Mouse (Mus musculus) MEL (cell line): ENCODE results near the gene Efcc1. TPM values are rescaled to one million over a fixed set of nuclear protein-coding genes. Genes with fewer than 3 reads are reported as not detected.

Experiments used
- DNase-seq: peaks from one replicate; pipeline ENCODE4 v3.0.0; 2011; ENCODE audit warnings: low read depth, low spot score
- H3K27ac ChIP-seq: 2 replicates; pipeline ENCODE4 v1.5.1; 2012; ENCODE audit warnings: low read depth, mild to moderate bottlenecking, control low read depth, low read length, moderate library complexity; ENCODE audit not compliant: control insufficient read depth
- H3K27me3 ChIP-seq, 2 experiments: fragments of 150-350 bp in 1 of 2; sonication (generic) in 1 of 2; 2 replicates each; pipeline ENCODE4 v1.6.1; 2012; ENCODE audit warnings: low read length in 2 of 2, mild to moderate bottlenecking in 2 of 2, improper control_type of control experiment in 1 of 2, moderate library complexity in 1 of 2; ENCODE audit not compliant: insufficient read depth in 2 of 2, control insufficient read depth in 1 of 2
- H3K36me3 ChIP-seq, 2 experiments: 2 replicates each; pipeline ENCODE4 v1.6.1; 2012 to 2014; ENCODE audit warnings: low read length in 2 of 2, improper control_type of control experiment in 1 of 2, inconsistent platforms in 1 of 2, mild to moderate bottlenecking in 1 of 2; ENCODE audit not compliant: insufficient read depth in 2 of 2, control insufficient read depth in 1 of 2
- H3K4me1 ChIP-seq, 2 experiments: fragments of 150-350 bp in 1 of 2; sonication (generic) in 1 of 2; 2 replicates each; pipeline ENCODE4 v1.6.1; 2012; ENCODE audit warnings: low read length in 2 of 2, improper control_type of control experiment in 1 of 2, mild to moderate bottlenecking in 1 of 2; ENCODE audit not compliant: insufficient read depth in 2 of 2, control insufficient read depth in 1 of 2
- H3K4me3 ChIP-seq, 2 experiments: fragments of 150-350 bp in 1 of 2; sonication (generic) in 1 of 2; 2 replicates each; pipeline ENCODE4 v1.5.1; 2012; ENCODE audit warnings: low read depth in 2 of 2, low read length in 2 of 2, mild to moderate bottlenecking in 2 of 2, moderate library complexity in 2 of 2, control low read depth in 1 of 2, improper control_type of control experiment in 1 of 2; ENCODE audit not compliant: control insufficient read depth in 1 of 2, insufficient read depth in 1 of 2
- H3K79me2 ChIP-seq: 2 replicates; pipeline ENCODE4 v1.6.1; 2012; ENCODE audit warnings: mild to moderate bottlenecking, low read length, moderate library complexity; ENCODE audit not compliant: control insufficient read depth, poor library complexity, insufficient read depth
- H3K9ac ChIP-seq: 2 replicates; pipeline ENCODE4 v1.6.1; 2012; ENCODE audit warnings: low read depth, mild to moderate bottlenecking, control low read depth, low read length, moderate library complexity; ENCODE audit not compliant: control insufficient read depth, poor library complexity, severe bottlenecking
- H3K9me3 ChIP-seq: fragments of 150-350 bp; sonication (generic); replicated peaks from 2 replicates; pipeline ENCODE4 v1.6.1; 2012; ENCODE audit warnings: mild to moderate bottlenecking, low read length, improper control_type of control experiment, moderate library complexity; ENCODE audit not compliant: insufficient read depth
- BHLHE40 ChIP-seq: IDR thresholded peaks from 2 replicates; pipeline ENCODE4 v1.6.1; 2012; ENCODE audit warnings: low read depth, mild to moderate bottlenecking, inconsistent platforms, low read length, improper control_type of control experiment, borderline replicate concordance
- CHD1 ChIP-seq: IDR thresholded peaks from 2 replicates; pipeline ENCODE4 v1.6.1; 2012; ENCODE audit warnings: low read depth, mild to moderate bottlenecking, inconsistent platforms, low read length, improper control_type of control experiment
- CTCF ChIP-seq, 3 experiments: IDR thresholded peaks in 2 of 3; conservative IDR thresholded peaks in 1 of 3; 2 replicates each; pipeline ENCODE4 v1.5.1; 2011 to 2012; ENCODE audit warnings: low read length in 3 of 3, low read depth in 2 of 3, mild to moderate bottlenecking in 2 of 3, improper control_type of control experiment in 1 of 3, inconsistent platforms in 1 of 3, mixed read lengths in 1 of 3, moderate library complexity in 1 of 3; ENCODE audit not compliant: control insufficient read depth in 1 of 3, insufficient read depth in 1 of 3, poor library complexity in 1 of 3, severe bottlenecking in 1 of 3
- ETS1 ChIP-seq: IDR thresholded peaks from 2 replicates; pipeline ENCODE4 v1.6.1; 2012; ENCODE audit warnings: low read depth, mild to moderate bottlenecking, inconsistent platforms, low read length, improper control_type of control experiment, moderate library complexity
- HCFC1 ChIP-seq: IDR thresholded peaks from 2 replicates; pipeline ENCODE4 v1.6.1; 2012; ENCODE audit warnings: low read depth, mild to moderate bottlenecking, inconsistent platforms, low read length, improper control_type of control experiment, moderate library complexity
- JUND ChIP-seq: IDR thresholded peaks from 2 replicates; pipeline ENCODE4 v1.6.1; 2011; ENCODE audit warnings: low read depth, mild to moderate bottlenecking, improper control_type of control experiment, low read length
- KAT2A ChIP-seq: conservative IDR thresholded peaks from 2 replicates; pipeline ENCODE4 v1.6.1; 2012; ENCODE audit warnings: low read depth, low read length, improper control_type of control experiment, inconsistent platforms
- NELFE ChIP-seq: IDR thresholded peaks from 2 replicates; pipeline ENCODE4 v1.6.1; 2011; ENCODE audit warnings: low read depth, low read length, improper control_type of control experiment
- POLR2A ChIP-seq, 2 experiments: IDR thresholded peaks; 2 replicates each; pipeline ENCODE4 v1.6.1; 2011 to 2012; ENCODE audit warnings: low read length in 2 of 2, mild to moderate bottlenecking in 2 of 2, control low read depth in 1 of 2, improper control_type of control experiment in 1 of 2, low read depth in 1 of 2, moderate library complexity in 1 of 2; ENCODE audit not compliant: control insufficient read depth in 1 of 2, insufficient read depth in 1 of 2, poor library complexity in 1 of 2
- POLR2AphosphoS2 ChIP-seq: IDR thresholded peaks from 2 replicates; pipeline ENCODE4 v1.6.1; 2011; ENCODE audit warnings: low read length, improper control_type of control experiment
- POLR2AphosphoS5 ChIP-seq: IDR thresholded peaks from 2 replicates; pipeline ENCODE4 v1.6.1; 2012; ENCODE audit warnings: low read depth, borderline replicate concordance, mild to moderate bottlenecking, inconsistent platforms, low read length, moderate library complexity, mixed read lengths
- SIN3A ChIP-seq: IDR thresholded peaks from 2 replicates; pipeline ENCODE4 v1.6.1; 2012; ENCODE audit warnings: low read length, improper control_type of control experiment, inconsistent platforms
- SMC3 ChIP-seq: IDR thresholded peaks from 2 replicates; pipeline ENCODE4 v1.6.1; 2011; ENCODE audit warnings: low read depth, low read length, improper control_type of control experiment
- TCF12 ChIP-seq: IDR thresholded peaks from 2 replicates; pipeline ENCODE4 v1.6.1; 2014; ENCODE audit warnings: low read depth, mild to moderate bottlenecking, inconsistent platforms, low read length, improper control_type of control experiment, moderate library complexity
- USF1 ChIP-seq: IDR thresholded peaks from 2 replicates; pipeline ENCODE4 v1.6.1; 2014; ENCODE audit warnings: low read depth, mild to moderate bottlenecking, inconsistent platforms, low read length, improper control_type of control experiment, moderate library complexity
- ZMIZ1 ChIP-seq: IDR thresholded peaks from 2 replicates; pipeline ENCODE4 v1.6.1; 2012; ENCODE audit warnings: low read depth, mild to moderate bottlenecking, inconsistent platforms, low read length, improper control_type of control experiment, moderate library complexity
- ZNF384 ChIP-seq: IDR thresholded peaks from 2 replicates; pipeline ENCODE4 v1.6.1; 2012; ENCODE audit warnings: low read depth, mild to moderate bottlenecking, inconsistent platforms, low read length, improper control_type of control experiment
- polyA plus RNA-seq, 2 experiments: library from polyadenylated mRNA; stranded (reverse) in 1 of 2; unstranded in 1 of 2; fragments of >175 nt in 1 of 2; fragments of >200 nt in 1 of 2; gene quantifications; 2 replicates each; pipeline versions ENCODE4 v1.2.1 to v1.2.4; 2012; ENCODE audit warnings: low replicate concordance in 2 of 2, low read depth in 1 of 2; ENCODE audit not compliant: insufficient read length in 2 of 2, insufficient read depth in 1 of 2, missing spikeins in 1 of 2
- total RNA-seq: library from RNA; depleted of rRNA; stranded (reverse); fragments of 300-350 nt; gene quantifications from 2 replicates; pipeline ENCODE4 v1.2.3, GENCODE M21; 2012

The Efcc1 gene
- total and polyA plus RNA-seq, 3 experiments = 0.27 to 1.2 TPM; not detected in 1

DNA sequence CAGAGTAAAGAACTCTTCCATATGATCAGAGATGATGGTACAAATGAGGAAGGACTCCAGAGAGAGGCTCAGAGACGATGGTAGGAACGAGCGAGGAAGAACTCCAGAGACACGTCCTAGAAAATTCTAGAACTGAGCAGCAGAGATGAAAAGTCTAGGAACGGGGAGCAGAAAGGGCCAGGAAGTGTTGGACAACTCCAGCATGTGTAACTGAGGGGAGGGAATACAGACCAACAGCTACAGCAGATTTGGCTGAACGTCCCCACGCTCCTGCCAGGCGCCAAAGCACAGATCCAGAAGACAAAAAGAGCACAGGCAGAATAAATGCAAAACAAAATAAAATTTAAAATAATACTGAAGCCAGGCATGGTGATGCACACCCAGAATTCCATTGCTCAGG, 26.2 kb downstream of the Efcc1 start:
- H3K4me1 ChIP-seq = no peaks in the 10 kb centered on the region; a peak in 1 of 4 replicates
- no peak overlapping the region for H3K27ac ChIP-seq
- H3K4me3 ChIP-seq = no peak overlapping the region

DNA sequence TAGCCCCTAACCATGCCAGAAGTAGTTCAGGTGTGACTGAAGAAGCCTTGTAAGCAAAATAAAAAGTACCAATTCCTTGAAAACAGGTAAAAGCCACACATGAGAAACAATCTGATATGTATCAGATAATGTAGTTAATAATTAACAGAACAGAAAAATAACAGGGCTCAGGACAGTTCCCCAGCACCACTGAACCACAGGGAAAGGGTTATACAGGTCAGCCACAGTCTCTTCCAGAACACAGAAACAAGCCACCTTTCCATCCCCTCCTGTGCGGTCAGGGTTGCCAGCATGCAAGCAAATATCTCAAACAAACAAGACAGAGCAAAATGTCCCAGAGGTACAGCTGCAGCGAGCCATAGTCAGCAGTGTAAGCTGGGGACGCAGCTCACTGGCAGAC, 28.7 kb downstream of the Efcc1 start:
- H3K27ac ChIP-seq = no peak overlapping the region
- no peaks in the 10 kb centered on the region for H3K79me2 ChIP-seq
- peaks cover 0 to 2% of the 10 kb centered on the region in 2 experiments; a peak in 2 of 4 replicates for H3K36me3 ChIP-seq
- no peak overlapping the region for H3K4me3 ChIP-seq
- TF ChIP-seq SMC3 = no peak
- no peak for TF ChIP-seq NELFE
- no peak for TF ChIP-seq ZNF384
- no peak for TF ChIP-seq POLR2AphosphoS2
- H3K9me3 ChIP-seq = no peaks in the 10 kb centered on the region
- no peaks in the 10 kb centered on the region; a peak in 1 of 4 replicates for H3K27me3 ChIP-seq
- no peak for DNase-seq
- H3K9ac ChIP-seq = no peak overlapping the region
- H3K4me1 ChIP-seq = no peaks in the 10 kb centered on the region; a peak in 1 of 4 replicates

More for the DNA sequence above, 26.2 kb downstream of the Efcc1 start:
- Histone ChIP-seq H3K27me3 (peaks cover 0 to 2% of the 10 kb centered on the region in 2 experiments; a peak in 2 of 4 replicates), H3K9ac (no peak overlapping the region), H3K9me3 (no peaks in the 10 kb centered on the region), H3K36me3 (no peaks in the 10 kb centered on the region), H3K79me2 (no peaks in the 10 kb centered on the region)
- TF ChIP-seq TCF12 = no peak
- TF ChIP-seq BHLHE40 = no peak
- no peak for DNase-seq

- no peaks in the 10 kb centered on the region for H3K9me3 ChIP-seq
- no peak overlapping the region for H3K27ac ChIP-seq
- H3K4me3 ChIP-seq = no peak overlapping the region
- no peaks in the 10 kb centered on the region; a peak in 1 of 4 replicates for H3K27me3 ChIP-seq
- peaks cover 0 to 2% of the 10 kb centered on the region in 2 experiments; a peak in 2 of 4 replicates for H3K36me3 ChIP-seq
- H3K9ac ChIP-seq = no peak overlapping the region
- no peak for TF ChIP-seq HCFC1
- no peak for TF ChIP-seq JUND
- TF ChIP-seq POLR2A (IDR thresholded peaks at IDR 0.05; ENCODE audit: control insufficient read depth in 1 of 2, insufficient read depth in 1 of 2, low read depth in 1 of 2, low read length in 2 of 2, poor library complexity in 1 of 2) = no peak
- no peak for TF ChIP-seq KAT2A
- TF ChIP-seq ETS1 = no peak
- TF ChIP-seq ZMIZ1 = no peak
- TF ChIP-seq POLR2AphosphoS5 = no peak
- TF ChIP-seq SIN3A = no peak
- no peak for TF ChIP-seq CHD1
- TF ChIP-seq USF1 = no peak
- TF ChIP-seq CTCF (IDR thresholded peaks at IDR 0.05 in 2 of 3, conservative IDR thresholded peaks at IDR 0.05 in 1 of 3; ENCODE audit: control insufficient read depth in 1 of 3, insufficient read depth in 1 of 3, low read depth in 2 of 3, low read length in 3 of 3, poor library complexity in 1 of 3, severe bottlenecking in 1 of 3) = no peak
- TF ChIP-seq ZNF384 = no peak
- TF ChIP-seq SMC3 = no peak
- H3K79me2 ChIP-seq = no peaks in the 10 kb centered on the region
- no peaks in the 10 kb centered on the region for H3K4me1 ChIP-seq
- no peak for DNase-seq
These were observed 29.2 kb downstream of the Efcc1 start for GRCm38 (mm10) chr6:87759850-87760249.
